Mouse (Mus musculus): ENCODE results near the gene Ldlr. TPM values are rescaled to one million over a fixed set of nuclear protein-coding genes. Genes with fewer than 3 reads are reported as not detected.
A peak's percentile ranks its signal among the peaks of the same experiment; 100 is the strongest.
"Not testable (repeated sequence)": the region's sequence is repeated elsewhere in the genome, so short reads cannot be mapped to it uniquely, and the experiment has no call there.

The Ldlr gene
- polyA plus RNA-seq, 1 experiment from 2014 or later: 57.3 TPM

- H3K27me3 ChIP-seq (ENCODE audit: low read depth, poor library complexity, severe bottlenecking): no peaks in the 10 kb centered on the region
- no peak overlapping the region for H3K27ac ChIP-seq
- DNase-seq (ENCODE audit: low spot score): no peak
- no peaks in the 10 kb centered on the region for H3K9me3 ChIP-seq (replicated peaks)
- H3K4me3 ChIP-seq: 0 out of 2 replicates have a peak overlapping the region, but pooled peaks have one; percentile 1
- H3K4me1 ChIP-seq: peaks cover 48% of the 10 kb centered on the region
- H3K36me3 ChIP-seq: peaks cover 88% of the 10 kb centered on the region
- WGBS: 85% methylated on average over 8 of the region's 8 CpGs
Observed at GRCm38 (mm10) chr9:21792644-21793043, 69.4 kb downstream of the Ldlr start.

- not testable (repeated sequence) for H3K9me3 ChIP-seq (replicated peaks); H3K27me3 ChIP-seq (ENCODE audit: low read depth, poor library complexity, severe bottlenecking); DNase-seq (ENCODE audit: low spot score); H3K4me3 ChIP-seq; H3K27ac ChIP-seq
- WGBS: 97% methylated on average over 6 of the region's 6 CpGs
- Histone ChIP-seq H3K36me3 (peaks cover 80% of the 10 kb centered on the region), H3K4me1 (peaks cover 40% of the 10 kb centered on the region)
Observed at GRCm38 (mm10) chr9:21793507-21793906, 70.2 kb downstream of the Ldlr start.

DNA sequence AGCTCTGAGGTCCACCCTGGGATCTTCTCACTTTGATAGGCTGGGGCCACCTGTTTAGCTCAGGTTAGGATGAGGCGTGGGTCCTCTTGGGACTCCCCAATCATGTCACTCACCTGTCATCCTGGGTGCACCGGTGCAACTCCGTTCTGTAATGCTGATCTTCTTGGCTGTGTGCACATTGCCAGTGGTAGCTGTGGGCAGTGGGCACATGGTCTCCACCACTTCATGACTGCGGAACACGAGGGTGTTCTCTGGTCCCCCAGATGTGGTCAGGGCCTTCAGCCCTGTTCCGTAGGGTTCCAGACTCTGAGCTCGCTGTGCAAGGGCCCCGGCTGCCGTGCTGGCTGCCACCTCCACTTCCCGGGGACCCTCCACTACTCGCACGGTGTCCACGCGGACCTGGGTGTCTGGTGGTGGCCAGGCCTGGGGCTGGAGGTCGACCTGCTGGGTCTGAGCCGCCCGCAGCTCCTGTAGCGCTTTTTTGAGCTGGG, 71.1 kb downstream of the Ldlr start:
- 95% methylated on average over 18 of the region's 18 CpGs for WGBS
- no peaks in the 10 kb centered on the region for H3K9me3 ChIP-seq (replicated peaks)
- peaks cover 71% of the 10 kb centered on the region for H3K36me3 ChIP-seq
- H3K4me1 ChIP-seq: peaks cover 49% of the 10 kb centered on the region
- H3K27ac ChIP-seq: no peak overlapping the region
- no peaks in the 10 kb centered on the region for H3K27me3 ChIP-seq (ENCODE audit: low read depth, poor library complexity, severe bottlenecking)
- H3K4me3 ChIP-seq: no peak overlapping the region
- no peak for DNase-seq (ENCODE audit: low spot score)

DNA sequence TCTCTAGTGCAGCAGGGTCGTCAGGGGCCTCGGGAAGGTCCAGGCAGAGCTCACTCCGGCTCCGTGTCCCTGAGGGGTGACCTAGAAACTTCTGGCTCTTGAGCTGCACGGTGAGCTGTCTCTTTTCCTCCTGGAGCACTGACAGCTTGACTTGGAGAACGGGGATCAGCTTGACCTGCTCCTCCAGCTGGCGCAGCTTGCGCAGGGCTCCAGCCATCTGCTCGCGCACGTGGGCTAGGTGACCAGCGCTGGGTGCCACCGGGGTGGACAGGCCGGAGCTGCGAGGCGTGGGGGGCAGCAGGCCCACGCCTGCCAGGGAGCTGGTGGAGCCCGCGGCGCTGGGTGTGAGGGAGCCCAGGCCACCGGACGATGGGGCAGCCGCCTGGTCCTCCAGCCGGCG, 71.6 kb downstream of the Ldlr start:
- Histone ChIP-seq H3K9me3 (replicated peaks) (no peaks in the 10 kb centered on the region), H3K4me3 (peak overlapping the region; percentile 80; the same call in 1 of the 2 replicates), H3K27ac (peak overlapping the region; percentile 81), H3K36me3 (peaks cover 68% of the 10 kb centered on the region), H3K27me3 (ENCODE audit: low read depth, poor library complexity, severe bottlenecking) (no peaks in the 10 kb centered on the region), H3K4me1 (peaks cover 50% of the 10 kb centered on the region)
- 96% methylated on average over 25 of the region's 25 CpGs for WGBS
- DNase-seq (ENCODE audit: low spot score): no peak

DNA sequence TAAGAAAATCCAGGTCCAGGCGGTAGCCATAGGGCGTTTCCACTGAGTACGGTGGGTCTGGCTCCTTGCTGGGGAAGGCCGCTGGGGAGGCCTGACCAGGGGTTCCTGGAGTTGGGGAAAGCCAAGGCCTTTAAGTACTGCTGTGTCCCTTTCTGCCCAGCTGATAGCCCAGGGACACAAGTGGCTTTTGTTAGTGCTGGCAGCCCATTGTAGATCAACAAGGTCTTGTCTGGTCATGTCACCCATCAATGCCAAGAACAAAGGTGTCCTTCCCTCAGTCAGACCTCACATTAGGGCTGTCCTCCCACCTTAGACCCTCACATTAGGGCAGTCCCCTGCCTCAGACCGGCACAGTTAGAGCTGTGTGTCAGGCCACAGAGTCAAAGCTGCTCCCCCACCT, 72.3 kb downstream of the Ldlr start:
- H3K27me3 ChIP-seq (ENCODE audit: low read depth, poor library complexity, severe bottlenecking): no peaks in the 10 kb centered on the region
- H3K4me1 ChIP-seq: peaks cover 54% of the 10 kb centered on the region
- H3K9me3 ChIP-seq (replicated peaks): no peaks in the 10 kb centered on the region
- H3K4me3 ChIP-seq: peak overlapping the region; percentile 80
- peak overlapping the region; percentile 81 for H3K27ac ChIP-seq
- WGBS: 70% methylated on average over 5 of the region's 5 CpGs
- peaks cover 67% of the 10 kb centered on the region for H3K36me3 ChIP-seq
- DNase-seq (ENCODE audit: low spot score): no peak

DNA sequence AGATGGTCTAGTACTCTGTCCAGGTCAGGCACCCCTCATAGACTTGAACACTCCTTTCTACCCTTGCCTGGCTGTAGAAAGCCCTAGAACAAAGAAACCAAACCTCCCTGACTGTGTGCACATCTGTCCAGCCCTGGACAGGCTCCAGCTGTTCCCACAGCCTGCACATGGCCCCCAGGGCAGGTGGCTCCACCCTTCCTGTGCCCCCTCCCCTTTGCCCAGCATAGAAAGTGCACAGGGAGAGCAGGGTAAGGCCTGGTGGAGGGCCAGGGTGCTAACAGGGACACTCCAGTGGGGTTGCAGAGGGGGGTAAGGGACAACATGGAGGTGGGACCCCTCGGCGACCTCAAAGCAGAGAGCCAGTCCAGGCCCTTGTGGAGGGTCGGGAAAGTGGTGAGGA, 73.0 kb downstream of the Ldlr start:
- peak; percentile 42 for DNase-seq (ENCODE audit: low spot score)
- WGBS: 61% methylated on average over 3 of the region's 3 CpGs
- Histone ChIP-seq H3K9me3 (replicated peaks) (no peaks in the 10 kb centered on the region), H3K27me3 (ENCODE audit: low read depth, poor library complexity, severe bottlenecking) (no peaks in the 10 kb centered on the region), H3K4me1 (peaks cover 54% of the 10 kb centered on the region), H3K27ac (peak overlapping the region; percentile 81), H3K36me3 (peaks cover 67% of the 10 kb centered on the region), H3K4me3 (peak overlapping the region; percentile 80)

- Histone ChIP-seq H3K36me3 (peaks cover 67% of the 10 kb centered on the region), H3K4me1 (peaks cover 54% of the 10 kb centered on the region), H3K27ac (peak overlapping the region; percentile 81), H3K4me3 (peak overlapping the region; percentile 80), H3K27me3 (ENCODE audit: low read depth, poor library complexity, severe bottlenecking) (no peaks in the 10 kb centered on the region), H3K9me3 (replicated peaks) (no peaks in the 10 kb centered on the region)
- 65% methylated on average over 3 of the region's 3 CpGs for WGBS
- DNase-seq (ENCODE audit: low spot score): no peak
Observed at GRCm38 (mm10) chr9:21796919-21797318, 73.6 kb downstream of the Ldlr start.

- peaks cover 49% of the 10 kb centered on the region for H3K4me1 ChIP-seq
- no peaks in the 10 kb centered on the region for H3K9me3 ChIP-seq (replicated peaks)
- DNase-seq (ENCODE audit: low spot score): peak; percentile 90
- no peaks in the 10 kb centered on the region for H3K27me3 ChIP-seq (ENCODE audit: low read depth, poor library complexity, severe bottlenecking)
- peak overlapping the region; percentile 80 for H3K4me3 ChIP-seq
- under 1% methylated on average over 26 of the region's 26 CpGs for WGBS
- peaks cover 67% of the 10 kb centered on the region for H3K36me3 ChIP-seq
- H3K27ac ChIP-seq: peak overlapping the region; percentile 98
Observed at GRCm38 (mm10) chr9:21797921-21798344, 74.7 kb downstream of the Ldlr start.

DNA sequence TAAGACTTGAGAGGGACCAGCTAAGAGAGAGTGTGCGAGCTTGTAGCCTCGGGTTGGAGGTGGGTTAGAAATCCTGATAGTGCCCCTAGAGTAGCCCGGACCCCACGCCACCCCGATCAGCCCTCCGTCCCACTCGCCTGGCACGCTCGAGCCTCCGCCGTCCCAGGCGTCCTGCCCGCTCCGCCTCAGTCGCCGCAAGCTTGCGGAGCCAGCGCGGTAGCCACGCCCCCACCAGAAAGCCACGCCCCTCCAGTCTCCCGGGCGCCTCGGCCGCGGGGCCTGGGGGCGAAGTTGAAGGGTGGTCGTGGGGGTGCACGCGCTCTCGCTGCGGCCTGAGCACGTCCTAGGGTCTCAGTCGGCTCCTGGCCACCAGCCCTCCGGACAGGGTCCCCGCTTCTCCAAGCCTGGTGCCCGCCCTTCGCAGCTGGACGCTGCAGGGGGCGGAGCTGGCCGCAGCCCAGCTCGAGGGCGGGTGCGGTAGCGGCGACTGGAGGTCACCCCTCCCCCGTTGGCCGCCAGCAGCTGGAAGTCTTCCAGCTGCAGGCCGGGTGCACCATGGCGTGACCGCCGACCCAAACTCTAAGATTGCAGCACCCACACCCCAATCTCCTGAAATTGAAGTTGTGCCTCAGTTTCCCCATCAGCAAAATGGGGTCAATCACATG, 75.2 kb downstream of the Ldlr start, which contains the start of gene Kank2:
Gene Kank2, minus strand, starts transcription at position 400 of the 665 bp plus-strand sequence.
- peaks cover 67% of the 10 kb centered on the region for H3K36me3 ChIP-seq
- DNase-seq (ENCODE audit: low spot score): peak; percentile 91
- H3K9me3 ChIP-seq (replicated peaks): no peaks in the 10 kb centered on the region
- H3K27me3 ChIP-seq (ENCODE audit: low read depth, poor library complexity, severe bottlenecking): no peaks in the 10 kb centered on the region
- under 1% methylated on average over 52 of the region's 52 CpGs for WGBS
- peak within 1 kb of the TSS; percentile 80 for H3K4me3 ChIP-seq
- peak within 1 kb of the TSS; percentile 98 for H3K27ac ChIP-seq
- peaks cover 48% of the 10 kb centered on the region for H3K4me1 ChIP-seq

DNA sequence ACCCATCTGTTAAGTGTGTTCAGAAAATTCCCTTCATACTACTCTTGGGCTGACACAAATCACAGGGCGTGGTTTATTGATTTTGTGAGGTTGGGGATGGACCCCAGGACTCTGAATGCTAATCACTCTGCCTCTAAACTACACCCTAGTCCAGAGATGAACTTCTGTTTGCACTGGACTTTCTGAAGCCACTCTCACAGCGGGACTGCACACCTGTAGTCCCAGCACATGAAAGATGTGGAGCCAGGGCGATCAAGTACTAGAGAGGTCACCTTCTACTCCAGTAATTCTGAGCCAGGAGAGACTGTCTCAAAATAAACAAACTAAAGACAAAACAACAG, 75.7 kb downstream of the Ldlr start:
- DNase-seq (ENCODE audit: low spot score): no peak
- H3K9me3 ChIP-seq (replicated peaks): no peaks in the 10 kb centered on the region
- H3K27ac ChIP-seq: peak overlapping the region; percentile 98
- 61% methylated on average over 3 of the region's 3 CpGs for WGBS
- H3K4me1 ChIP-seq: peaks cover 50% of the 10 kb centered on the region
- H3K36me3 ChIP-seq: peaks cover 67% of the 10 kb centered on the region
- H3K27me3 ChIP-seq (ENCODE audit: low read depth, poor library complexity, severe bottlenecking): no peaks in the 10 kb centered on the region
- peak overlapping the region; percentile 80 for H3K4me3 ChIP-seq

Other genes starting within 250 kb of the Ldlr start
- gene Tmed1, start 213.2 kb upstream of the Ldlr start, polyA plus RNA-seq (2016; fragmentation: Nextera tagmentation; extraction: Ambion mirVana): 130 and 137 TPM in 2 replicates
- 3.6 and 4.3 TPM in 2 replicates for gene AB124611, start 197.3 kb upstream of the Ldlr start, polyA plus RNA-seq (2016; fragmentation: Nextera tagmentation; extraction: Ambion mirVana)
- gene Carm1, start 176.6 kb upstream of the Ldlr start, polyA plus RNA-seq (2016; fragmentation: Nextera tagmentation; extraction: Ambion mirVana): 85.8 and 100 TPM in 2 replicates
- gene Timm29, start 130.8 kb upstream of the Ldlr start, polyA plus RNA-seq (2016; fragmentation: Nextera tagmentation; extraction: Ambion mirVana): 30.9 and 35.7 TPM in 2 replicates
- gene Yipf2, start 130.7 kb upstream of the Ldlr start, polyA plus RNA-seq (2016; fragmentation: Nextera tagmentation; extraction: Ambion mirVana): 17.6 and 26.2 TPM in 2 replicates
- 169 and 171 TPM in 2 replicates for gene Smarca4, start 107.3 kb upstream of the Ldlr start, polyA plus RNA-seq (2016; fragmentation: Nextera tagmentation; extraction: Ambion mirVana)
- gene Spc24, start 36.8 kb downstream of the Ldlr start, polyA plus RNA-seq (2016; fragmentation: Nextera tagmentation; extraction: Ambion mirVana): 225 and 232 TPM in 2 replicates
- 22.7 and 24.2 TPM in 2 replicates for gene Kank2, start 75.3 kb downstream of the Ldlr start, polyA plus RNA-seq (2016; fragmentation: Nextera tagmentation; extraction: Ambion mirVana)
- 1.2 and 1.6 TPM in 2 replicates for gene Angptl8, start 112.0 kb downstream of the Ldlr start, polyA plus RNA-seq (2016; fragmentation: Nextera tagmentation; extraction: Ambion mirVana)
- gene Dock6, start 129.2 kb downstream of the Ldlr start, polyA plus RNA-seq (2016; fragmentation: Nextera tagmentation; extraction: Ambion mirVana): 46.0 and 52.0 TPM in 2 replicates
- gene Rab3d, start 194.7 kb downstream of the Ldlr start, polyA plus RNA-seq (2016; fragmentation: Nextera tagmentation; extraction: Ambion mirVana): 2.7 and 5.0 TPM in 2 replicates
- gene Ccdc159, start 204.0 kb downstream of the Ldlr start, polyA plus RNA-seq (2016; fragmentation: Nextera tagmentation; extraction: Ambion mirVana): 3.0 and 3.9 TPM in 2 replicates
- 31.1 and 33.5 TPM in 2 replicates for gene Tmem205, start 204.1 kb downstream of the Ldlr start, polyA plus RNA-seq (2016; fragmentation: Nextera tagmentation; extraction: Ambion mirVana)
- gene Plppr2, start 213.6 kb downstream of the Ldlr start, polyA plus RNA-seq (2016; fragmentation: Nextera tagmentation; extraction: Ambion mirVana): 6.4 and 7.8 TPM in 2 replicates
- 7.3 and 8.2 TPM in 2 replicates for gene Swsap1, start 232.3 kb downstream of the Ldlr start, polyA plus RNA-seq (2016; fragmentation: Nextera tagmentation; extraction: Ambion mirVana)
- gene Epor, start 240.0 kb downstream of the Ldlr start, polyA plus RNA-seq (2016; fragmentation: Nextera tagmentation; extraction: Ambion mirVana): 7.6 and 8.2 TPM in 2 replicates